Mouse (Mus musculus) lung, postnatal 10 days (tissue): Measurements from ENCODE around the gene Krtap9-5.

Experiments used
- DNase-seq: peaks from one replicate; pipeline ENCODE4 v3.0.0; 2021

Gene Krtap9-5

DNA sequence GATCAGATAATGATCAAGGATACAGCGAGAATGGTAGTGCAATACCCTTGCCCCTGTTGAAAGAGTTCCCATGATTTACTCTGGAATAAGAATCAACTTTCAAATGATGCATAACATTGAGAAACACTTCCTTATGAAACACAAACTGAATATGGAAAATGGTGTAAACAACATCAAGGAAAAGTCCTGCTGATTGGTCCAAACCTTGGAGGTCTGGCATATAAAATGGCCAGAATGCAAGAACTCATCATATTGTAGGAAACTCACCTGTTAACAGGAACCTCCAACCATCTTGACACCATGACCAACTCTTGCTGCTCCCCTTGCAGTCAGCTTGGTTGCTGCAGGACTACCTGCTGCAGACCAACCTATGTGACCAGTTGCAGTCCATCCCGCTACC, at the start of gene Krtap9-5:
Gene Krtap9-5, plus strand, starts transcription at position 301 of the 400 bp plus-strand sequence.
- DNase-seq: no peak

DNA sequence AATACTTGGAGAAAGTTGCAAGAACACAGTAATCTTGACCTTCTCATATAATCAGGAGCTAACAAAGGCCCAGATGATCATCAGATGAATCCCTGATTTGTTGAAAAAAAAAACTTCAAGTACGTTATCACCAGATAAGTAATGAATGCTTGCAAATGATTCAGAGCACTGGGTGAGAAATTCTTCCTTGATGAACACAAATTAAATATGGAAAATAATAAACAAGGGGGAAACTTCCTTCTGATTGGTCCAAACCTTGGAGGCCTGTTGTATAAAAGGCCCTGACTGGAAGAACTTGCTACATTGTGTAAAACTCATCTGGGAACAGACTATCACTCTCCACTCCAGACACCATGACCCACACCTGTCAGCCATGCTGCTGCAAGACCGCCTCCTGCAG, 40.7 kb upstream of the Krtap9-5 start, which contains the start of gene Krtap31-1:
Gene Krtap31-1, plus strand, starts transcription at position 301 of the 400 bp plus-strand sequence.
- no peak for DNase-seq

DNA sequence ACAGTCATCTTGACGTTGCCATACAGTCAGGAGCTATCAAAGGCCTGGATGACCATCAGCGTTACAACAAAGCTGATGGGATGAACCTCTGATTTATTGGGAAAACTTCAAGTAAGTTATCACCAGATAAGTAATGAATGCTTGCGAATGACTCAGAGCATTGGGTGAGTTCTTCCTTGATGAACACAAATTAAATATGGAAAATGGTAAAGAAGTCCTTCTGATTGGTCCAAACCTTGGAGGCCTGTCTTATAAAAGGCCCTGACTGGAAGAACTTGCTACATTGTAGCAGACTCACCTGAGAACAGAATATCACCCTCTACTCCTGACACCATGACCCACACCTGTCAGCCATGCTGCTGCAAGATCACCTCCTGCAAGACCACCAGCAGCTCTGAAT, 33.8 kb upstream of the Krtap9-5 start, which contains the start of gene Gm11565:
Gene Gm11565, plus strand, starts transcription at position 301 of the 400 bp plus-strand sequence.
- DNase-seq: no peak

DNA sequence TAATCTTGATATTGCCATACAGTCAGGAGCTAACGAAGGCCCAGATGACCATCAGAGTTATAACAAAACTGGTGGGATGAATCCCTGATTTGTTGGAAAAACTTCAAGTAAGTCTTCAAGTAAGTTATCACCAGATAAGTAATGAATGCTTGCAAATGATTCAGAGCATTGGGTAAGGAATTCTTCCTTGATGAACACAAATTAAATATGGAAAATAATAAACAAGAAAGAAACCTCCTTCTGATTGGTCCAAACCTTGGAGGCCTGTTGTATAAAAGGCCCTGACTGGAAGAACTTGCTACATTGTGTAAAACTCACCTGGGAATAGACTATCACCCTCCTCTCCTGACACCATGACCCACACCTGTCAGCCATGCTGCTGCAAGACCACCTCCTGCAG, 12.3 kb upstream of the Krtap9-5 start, which contains the start of gene Krtap31-2:
Gene Krtap31-2, plus strand, starts transcription at position 301 of the 400 bp plus-strand sequence.
- no peak for DNase-seq

DNA sequence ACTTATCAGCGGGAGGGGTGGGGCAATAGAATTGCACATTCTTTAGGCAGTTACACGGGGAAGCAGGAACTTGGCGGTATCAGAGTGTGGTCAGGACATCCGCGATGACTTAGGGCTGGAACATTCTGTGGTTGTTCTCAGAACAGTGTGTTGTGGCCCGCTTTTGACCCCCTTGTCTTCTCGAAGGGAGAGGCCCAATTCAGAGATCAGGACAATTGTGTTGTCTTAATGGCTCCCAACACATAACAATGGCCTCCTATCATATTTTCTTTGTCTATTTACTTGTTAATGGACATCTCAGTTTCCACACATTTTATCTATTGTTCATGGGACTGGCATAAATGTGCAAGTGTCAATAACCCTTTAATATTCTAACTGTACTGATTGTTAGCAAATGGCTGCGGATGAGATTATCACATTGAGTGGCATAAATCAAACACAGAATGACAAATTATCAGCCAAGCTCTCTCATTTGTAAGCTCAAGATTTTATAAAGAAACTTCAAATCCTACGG, 10.5 kb upstream of the Krtap9-5 start:
- no peak for DNase-seq

DNA sequence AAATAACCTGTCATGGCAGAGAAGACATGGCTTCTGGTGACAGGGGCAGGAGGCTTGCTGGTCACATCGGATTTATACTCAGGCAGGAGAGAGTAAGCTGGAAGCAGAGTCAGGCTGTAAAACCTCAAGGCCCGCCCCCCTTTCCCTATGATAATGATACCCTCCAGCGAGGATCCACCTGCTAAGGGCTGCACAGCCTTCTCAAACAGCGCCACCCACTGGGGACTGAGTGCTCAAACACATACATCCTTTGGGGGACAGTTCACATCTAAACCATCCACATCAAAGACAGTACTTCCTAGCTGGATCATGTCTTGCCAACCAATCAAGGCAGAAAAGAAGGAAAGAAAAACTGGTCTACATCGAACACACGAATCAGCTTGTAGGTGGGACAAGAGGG, 15.9 kb downstream of the Krtap9-5 start:
- DNase-seq: no peak

DNA sequence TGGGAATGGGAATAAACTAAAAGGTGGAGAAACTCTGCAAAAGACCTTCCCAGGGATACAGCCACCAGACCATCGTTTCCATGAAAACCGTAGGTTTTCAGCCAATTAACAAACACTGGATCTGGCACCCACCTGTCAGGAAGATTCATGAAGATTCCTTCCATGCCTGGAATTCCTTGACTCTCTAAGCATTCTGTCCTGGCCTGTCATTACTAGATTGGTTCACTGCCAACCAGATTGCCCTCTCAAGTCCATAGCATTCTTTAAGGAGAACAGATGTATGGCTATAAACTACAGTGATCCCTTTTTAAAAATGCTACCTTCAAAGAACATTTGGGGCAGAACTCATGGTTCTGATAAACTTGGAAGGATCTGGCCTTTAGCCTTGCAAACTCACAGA, 17.7 kb downstream of the Krtap9-5 start:
- DNase-seq: no peak

DNA sequence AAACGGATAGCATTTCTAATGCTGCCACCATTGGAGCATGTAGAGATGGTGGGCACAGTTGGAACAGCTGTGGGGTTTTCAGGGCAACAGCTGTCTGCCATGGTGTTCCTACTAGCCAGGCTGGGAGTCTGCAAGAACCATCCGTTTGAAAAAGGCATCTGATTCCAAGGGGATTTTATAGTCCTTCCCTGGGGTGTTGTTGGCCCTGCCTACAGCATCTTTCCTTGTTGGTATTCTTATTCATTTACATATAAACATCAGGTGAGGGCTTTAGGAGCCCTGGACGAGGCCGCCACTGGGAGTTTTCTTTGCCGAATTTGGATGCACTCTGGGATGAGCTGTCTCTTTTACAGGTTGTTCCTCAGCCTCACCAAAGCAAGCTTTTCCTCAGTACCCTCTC, 30.7 kb downstream of the Krtap9-5 start, which contains the start of gene Krtap29-1:
Gene Krtap29-1, minus strand, starts transcription at position 101 of the 400 bp plus-strand sequence.
- DNase-seq: no peak

DNA sequence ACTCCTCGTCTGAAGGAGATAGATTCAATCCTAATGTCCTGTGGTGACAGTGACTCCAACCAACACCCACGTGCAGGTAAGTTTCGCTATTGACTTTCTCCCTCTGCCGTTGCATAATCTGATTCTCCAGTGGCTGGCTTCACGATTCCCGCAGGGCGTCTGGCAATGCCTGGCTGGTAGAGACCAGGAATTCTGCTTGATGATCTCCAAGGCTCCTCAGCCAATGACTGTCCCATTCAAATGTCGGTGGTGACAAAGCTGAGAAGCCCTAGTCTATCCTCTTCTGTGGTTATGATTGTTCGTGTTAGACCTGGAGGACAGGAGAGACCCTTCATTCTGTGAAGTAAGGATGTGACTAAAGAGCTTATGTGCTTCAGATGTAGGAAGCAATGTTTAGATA, 34.5 kb downstream of the Krtap9-5 start:
- DNase-seq: no peak

DNA sequence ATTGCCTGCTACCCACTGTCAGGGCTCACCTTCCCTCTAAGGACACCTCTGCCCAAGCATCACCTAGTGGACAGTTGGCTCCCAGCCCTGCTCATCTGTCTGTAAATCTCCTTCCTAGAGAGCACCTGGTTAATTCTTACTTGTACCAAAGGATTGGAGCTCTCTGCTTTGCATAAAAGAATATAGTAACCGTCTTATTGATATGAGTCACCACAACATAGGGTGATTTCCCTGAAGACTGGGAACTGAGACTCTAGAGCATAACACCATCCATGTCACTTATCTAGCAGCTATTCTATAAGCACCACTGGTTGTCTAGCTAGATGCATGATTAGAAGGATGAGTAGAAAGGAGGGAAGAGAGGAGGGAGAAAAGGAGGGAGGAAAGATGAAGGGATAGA, 35.2 kb downstream of the Krtap9-5 start:
- DNase-seq: no peak

DNA sequence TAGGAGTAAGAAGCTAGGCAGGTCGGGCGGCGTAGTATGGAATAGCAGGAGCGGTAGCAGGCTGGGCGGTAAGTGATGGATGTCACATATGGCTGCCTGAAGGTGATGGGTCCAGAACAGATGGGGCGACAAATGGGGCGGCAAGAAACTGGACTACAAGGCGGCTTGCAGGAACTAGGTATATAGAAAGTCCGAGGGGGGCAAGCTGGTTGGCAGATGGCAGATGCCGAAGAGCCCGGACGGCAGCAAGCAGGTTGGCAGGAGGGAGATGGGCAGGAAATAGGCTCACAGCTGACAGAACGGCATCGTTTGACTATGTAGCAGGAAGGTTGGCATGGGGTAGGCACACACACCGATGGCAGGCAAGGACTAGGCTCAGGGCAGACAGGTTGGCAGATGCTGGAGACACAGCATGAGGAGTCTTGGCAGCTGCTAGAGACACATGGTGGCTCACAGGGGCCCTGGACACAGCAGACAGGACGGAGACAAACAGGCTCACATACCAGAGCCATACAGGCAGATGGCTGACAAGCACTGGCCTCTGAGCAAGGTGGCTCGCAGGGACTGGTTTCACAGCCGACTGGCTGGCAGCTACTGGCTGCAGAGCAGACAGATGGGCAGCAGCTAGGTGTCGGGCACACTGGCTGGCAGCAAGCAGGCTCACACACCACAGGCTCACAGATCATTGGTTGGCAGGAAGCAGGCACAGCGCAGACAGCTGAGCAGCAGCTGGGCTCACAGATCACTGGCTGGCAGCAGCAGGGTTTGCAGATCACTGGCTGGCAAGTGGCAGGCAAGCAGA, 37.2 kb downstream of the Krtap9-5 start:
- DNase-seq: no peak

DNA sequence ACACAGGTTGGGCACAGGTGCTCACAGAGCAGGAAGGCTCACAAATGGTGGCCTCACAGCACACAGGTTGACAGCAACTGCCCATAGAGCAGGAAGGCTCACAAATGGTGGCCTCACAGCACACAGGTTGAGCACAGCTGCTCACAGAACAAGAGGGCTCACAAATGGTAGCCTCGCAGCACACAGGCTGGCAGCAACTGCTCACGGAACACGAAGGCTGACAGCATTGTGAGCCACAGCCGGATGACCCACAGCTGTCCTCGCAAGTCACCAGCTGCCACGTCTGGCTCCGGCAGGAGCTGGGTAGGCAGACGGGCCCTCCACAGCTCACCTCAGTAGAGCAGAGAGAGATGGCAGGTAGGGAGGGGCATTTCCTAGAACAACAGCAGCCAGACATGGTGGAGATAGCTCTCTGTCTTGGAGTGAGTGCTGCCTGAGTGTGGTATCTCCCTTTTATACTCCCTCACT, 37.9 kb downstream of the Krtap9-5 start, which contains the start of gene Krtap16-1:
Gene Krtap16-1, minus strand, starts transcription at position 418 of the 468 bp plus-strand sequence.
- DNase-seq: no peak

DNA sequence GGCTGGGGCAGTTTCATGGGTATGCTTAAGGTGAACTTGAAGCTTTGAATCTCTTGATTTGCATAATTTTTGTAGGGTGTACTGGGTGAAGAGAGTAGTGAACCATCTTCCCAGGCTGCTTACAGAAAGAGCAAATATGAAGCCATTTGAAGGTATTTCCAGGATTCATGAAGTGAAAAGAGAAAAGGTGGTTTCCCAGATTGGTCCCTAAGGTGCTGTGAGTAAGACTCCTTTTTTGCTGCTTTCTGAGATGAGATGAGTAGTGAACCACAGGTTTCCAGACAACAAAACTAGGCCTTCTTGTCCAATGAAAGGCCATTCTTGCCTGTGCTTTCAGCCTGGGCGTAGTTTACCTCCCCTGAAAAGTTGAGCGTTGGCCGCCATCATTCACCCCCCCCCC, 40.3 kb downstream of the Krtap9-5 start:
- no peak for DNase-seq

DNA sequence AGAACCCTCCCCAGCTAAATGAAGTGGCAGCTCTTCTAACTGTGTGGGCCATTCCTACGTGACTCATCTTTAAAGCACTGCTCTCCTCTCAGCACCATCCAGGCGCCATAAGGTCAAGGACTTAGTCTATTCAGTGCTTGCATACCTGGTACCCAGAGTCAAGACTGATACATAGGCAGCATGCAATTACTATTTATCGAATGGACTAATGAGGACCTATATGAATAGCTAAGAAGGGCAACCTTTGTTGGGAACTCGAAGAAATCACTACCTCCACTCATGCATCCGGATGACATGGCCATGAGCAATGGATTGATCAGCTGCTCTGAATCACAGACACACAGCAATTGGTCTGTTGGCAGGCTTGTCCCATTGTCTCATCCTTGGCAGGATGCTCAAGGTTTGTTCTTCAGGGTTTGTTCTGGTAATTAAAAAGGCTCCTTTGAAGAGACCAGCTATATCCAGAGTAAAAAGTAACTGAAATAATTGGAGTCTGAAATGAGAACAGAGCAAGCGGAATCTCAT, 41.7 kb downstream of the Krtap9-5 start:
- DNase-seq: no peak

DNA sequence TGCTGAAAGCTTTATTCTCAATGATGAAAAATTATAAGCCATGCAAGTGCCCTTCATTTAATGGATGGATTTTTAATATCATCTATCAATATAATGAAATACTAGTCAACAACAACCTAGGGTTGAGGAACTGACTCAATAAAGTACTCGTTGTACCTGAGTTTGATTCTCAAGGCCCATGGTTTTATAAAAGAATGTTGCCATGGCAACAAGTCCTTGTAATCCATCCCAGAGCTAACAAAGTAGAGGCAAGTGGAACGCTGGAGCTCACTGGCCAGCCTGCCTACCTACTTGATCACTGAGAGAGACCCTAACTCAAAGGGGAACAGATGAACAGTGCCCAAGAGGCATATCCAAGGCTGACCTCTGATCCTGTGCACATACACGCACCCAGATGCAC, 42.3 kb downstream of the Krtap9-5 start:
- DNase-seq: no peak

DNA sequence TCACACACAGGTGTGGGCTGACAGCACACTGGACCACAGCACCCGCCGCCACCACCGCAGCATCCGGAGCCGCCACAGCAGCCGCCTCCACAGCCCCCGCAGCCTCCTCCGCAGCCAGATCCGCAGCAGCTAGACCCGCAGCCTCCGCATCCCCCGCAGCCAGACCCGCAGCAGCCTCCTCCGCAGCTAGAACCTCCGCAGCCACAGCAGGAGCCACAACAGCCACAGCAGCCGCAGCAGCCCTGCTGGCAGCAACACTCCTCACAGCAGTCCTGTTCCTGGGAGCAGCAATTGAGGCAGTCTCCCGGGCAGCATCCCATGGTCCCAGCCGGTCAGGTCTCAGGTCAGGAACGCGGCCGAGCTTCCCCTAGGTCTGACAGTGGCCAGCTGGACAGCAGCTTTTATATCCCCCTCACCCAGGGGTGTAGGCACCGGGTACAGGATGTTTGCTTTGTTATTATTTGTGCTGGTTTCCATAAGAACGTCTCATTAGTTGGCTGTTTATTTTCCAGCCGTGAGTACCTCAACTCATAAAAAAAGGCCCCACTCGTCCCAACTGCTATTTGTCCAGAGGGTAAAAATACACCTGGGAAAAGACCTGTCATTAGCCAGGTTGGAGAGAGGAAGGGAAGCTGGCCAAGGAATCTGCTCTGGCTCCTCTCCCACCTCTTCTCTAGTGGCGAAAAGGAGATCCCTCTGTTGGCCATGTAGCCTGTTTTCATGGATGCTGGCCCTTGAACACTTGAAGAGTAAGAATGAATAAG, 45.5 kb downstream of the Krtap9-5 start, which contains the start of gene Krtap17-1:
Gene Krtap17-1, minus strand, starts transcription at position 375 of the 764 bp plus-strand sequence.
- no peak for DNase-seq

DNA sequence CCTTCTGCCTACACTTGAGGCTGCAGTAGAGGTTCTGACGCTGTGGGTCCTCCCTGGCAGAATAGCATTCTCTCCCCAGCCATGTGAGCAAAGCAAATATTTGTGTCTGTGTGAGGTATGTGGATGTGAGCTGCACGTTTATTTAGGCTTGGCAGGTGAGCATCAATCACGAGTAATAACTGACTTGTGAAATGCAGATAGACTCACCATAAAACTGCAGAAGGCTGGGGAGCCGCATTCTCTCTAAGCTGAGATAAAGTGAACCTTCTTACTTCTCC, 46.0 kb downstream of the Krtap9-5 start:
- DNase-seq: no peak

DNA sequence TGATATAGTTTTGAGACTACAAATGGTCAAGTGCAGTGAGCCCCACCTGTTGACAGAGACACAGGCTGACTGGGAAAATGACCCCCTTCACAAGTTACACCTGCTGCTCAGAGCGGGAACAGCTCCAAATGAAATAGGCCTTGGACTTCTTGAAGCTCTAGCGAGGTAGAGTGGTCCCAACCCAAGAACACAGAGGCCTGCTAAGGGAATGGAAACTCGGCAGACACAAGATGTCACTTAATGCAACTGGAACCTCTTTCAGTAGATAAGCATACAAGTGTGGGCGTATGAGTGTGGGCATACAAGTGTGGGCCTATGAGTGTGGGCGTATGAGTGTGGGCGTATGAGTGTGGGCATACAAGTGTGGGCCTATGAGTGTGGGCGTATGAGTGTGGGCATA, 50.8 kb downstream of the Krtap9-5 start:
- no peak for DNase-seq
